Mouse (Mus musculus) kidney, embryonic 16.5 days (tissue): Measurements from ENCODE around the gene Gorasp2. TPM values are rescaled to one million over a fixed set of nuclear protein-coding genes. Genes with fewer than 3 reads are reported as not detected.

ENCODE experiments used
- ATAC-seq: fragments of 200-750 bp; cut with Nextera tagmentation; 2 replicates; pipeline ENCODE4 v1.8.0; 2017; ENCODE audit warnings: moderate TSS enrichment; ENCODE audit not compliant: low FRiP score, low TSS enrichment
- H3K27ac ChIP-seq: fragments of 300-500 bp; sonication (generic); 2 replicates; pipeline ENCODE4 v1.5.1; 2014; ENCODE audit warnings: low read length
- H3K27me3 ChIP-seq: fragments of 300-500 bp; sonication (generic); 2 replicates; pipeline ENCODE4 v1.6.1; 2014; ENCODE audit warnings: low read length, control low read depth, mixed read lengths; ENCODE audit not compliant: insufficient read depth
- H3K36me3 ChIP-seq: fragments of 300-500 bp; sonication (generic); 2 replicates; pipeline ENCODE4 v1.6.1; 2014; ENCODE audit warnings: low read length, control low read depth, mixed read lengths; ENCODE audit not compliant: insufficient read depth
- H3K4me1 ChIP-seq: fragments of 300-500 bp; sonication (generic); 2 replicates; pipeline ENCODE4 v1.6.1; 2014; ENCODE audit warnings: low read length, control low read depth, mixed read lengths; ENCODE audit not compliant: insufficient read depth
- H3K4me2 ChIP-seq: fragments of 300-500 bp; sonication (generic); replicated peaks from 2 replicates; pipeline ENCODE4 v1.6.1; 2014; ENCODE audit warnings: low read depth, low read length
- H3K4me3 ChIP-seq: fragments of 300-500 bp; sonication (generic); 2 replicates; pipeline ENCODE4 v1.5.1; 2014; ENCODE audit warnings: mild to moderate bottlenecking, low read length
- H3K9ac ChIP-seq: fragments of 300-500 bp; sonication (generic); replicated peaks from 2 replicates; pipeline ENCODE4 v1.6.1; 2014; ENCODE audit warnings: low read length
- H3K9me3 ChIP-seq: fragments of 300-500 bp; sonication (generic); 2 replicates; pipeline ENCODE4 v1.6.1; 2016; ENCODE audit warnings: low read length, control low read depth
- WGBS: fragments of 180-500 bp; shearing (Covaris S2); extraction: QIAGEN DNeasy Blood & Tissue Kit; methylation state at CpG from one replicate; pipeline ENCODE4 v1.1.7; 2014; 5-methylcytosine and 5-hydroxymethylcytosine counted together
- polyA plus RNA-seq: library from polyadenylated mRNA; unstranded; fragments of >200 nt; fragmentation: Nextera tagmentation; extraction: Ambion mirVana; gene quantifications from 2 replicates; pipeline ENCODE4 v1.2.1, GENCODE M21; 2015

The Gorasp2 gene
- polyA plus RNA-seq, 1 experiment from 2014 or later: 176 TPM

DNA sequence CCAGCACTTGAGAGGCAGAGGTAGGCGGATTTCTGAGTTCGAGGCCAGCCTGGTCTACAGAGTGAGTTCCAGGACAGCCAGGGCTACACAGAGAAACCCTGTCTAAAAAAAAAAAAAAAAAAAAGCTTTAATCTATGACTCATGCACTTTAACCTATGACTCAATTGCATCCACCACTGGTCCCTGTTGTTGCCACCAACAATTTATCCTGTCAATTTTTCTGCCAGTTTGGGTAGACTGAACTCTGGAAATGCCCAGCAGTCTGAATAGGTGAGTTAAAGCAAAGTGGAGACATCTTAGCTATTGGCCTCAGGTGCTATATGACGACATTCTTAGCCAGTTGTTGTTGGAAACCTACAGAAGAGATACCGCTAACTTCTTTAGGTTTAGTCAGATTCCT, 11.9 kb upstream of the Gorasp2 start:
- Histone ChIP-seq H3K4me1 (no peaks in the 10 kb centered on the region), H3K27ac (no peak overlapping the region), H3K27me3 (no peaks in the 10 kb centered on the region), H3K36me3 (no peaks in the 10 kb centered on the region), H3K9ac (no peak overlapping the region), H3K4me3 (no peak overlapping the region), H3K9me3 (no peaks in the 10 kb centered on the region), H3K4me2 (no peak overlapping the region)
- ATAC-seq: no peak
- WGBS: 93% methylated on average over 3 of the region's 4 CpGs

DNA sequence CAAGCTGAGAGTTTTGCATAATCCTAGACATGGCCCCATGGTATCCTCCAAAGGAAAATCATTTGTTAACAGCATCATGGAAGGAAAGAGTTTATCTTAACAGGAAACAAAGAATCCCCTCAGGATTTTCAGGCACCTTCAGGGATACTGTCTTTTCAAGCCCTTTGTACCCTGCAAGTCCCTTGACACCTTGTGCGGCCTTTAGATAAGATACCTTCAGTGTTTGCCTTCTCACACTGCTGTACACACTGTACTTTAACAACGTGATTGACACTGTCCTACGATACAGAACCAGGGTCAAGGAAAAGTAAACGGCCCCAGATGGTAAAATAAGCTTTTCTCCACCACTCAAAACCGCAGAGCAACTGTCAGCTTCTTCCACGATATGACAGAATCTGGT, 9.6 kb upstream of the Gorasp2 start:
- no peaks in the 10 kb centered on the region for H3K27me3 ChIP-seq
- H3K36me3 ChIP-seq: no peaks in the 10 kb centered on the region
- no peak overlapping the region for H3K4me2 ChIP-seq
- no peak overlapping the region for H3K4me3 ChIP-seq
- H3K9ac ChIP-seq: no peak overlapping the region
- no peak for ATAC-seq
- no peaks in the 10 kb centered on the region for H3K9me3 ChIP-seq
- no peaks in the 10 kb centered on the region for H3K4me1 ChIP-seq
- 59% methylated on average over 6 of the region's 6 CpGs for WGBS
- no peak overlapping the region for H3K27ac ChIP-seq

DNA sequence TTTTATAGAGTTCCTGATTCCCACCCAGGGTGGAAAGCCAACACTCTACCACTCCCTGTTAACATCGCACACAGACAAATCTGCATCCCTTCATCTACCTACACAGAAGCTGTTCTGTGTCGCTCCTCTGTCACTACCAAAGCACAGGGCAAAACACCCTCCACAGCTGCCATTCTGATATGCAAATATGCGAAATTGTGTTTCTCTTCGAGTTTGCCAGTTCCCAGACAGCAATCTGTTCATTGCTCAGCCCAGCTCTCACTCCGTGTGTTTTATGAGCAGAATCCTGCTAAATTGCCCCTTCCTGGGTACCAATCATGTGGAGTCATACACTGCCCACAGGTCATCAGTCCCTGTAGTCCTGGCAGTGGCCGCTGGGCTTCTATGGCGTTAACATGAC, 4.3 kb upstream of the Gorasp2 start:
- Histone ChIP-seq H3K4me3 (no peak overlapping the region), H3K9ac (no peak overlapping the region), H3K4me2 (no peak overlapping the region), H3K36me3 (no peaks in the 10 kb centered on the region), H3K27me3 (0 out of 2 replicates have a peak, but pooled peaks cover 3% of the 10 kb centered on the region), H3K9me3 (no peaks in the 10 kb centered on the region), H3K27ac (no peak overlapping the region), H3K4me1 (0 out of 2 replicates have a peak, but pooled peaks cover 5% of the 10 kb centered on the region)
- 61% methylated on average over 7 of the region's 7 CpGs for WGBS
- ATAC-seq: no peak

DNA sequence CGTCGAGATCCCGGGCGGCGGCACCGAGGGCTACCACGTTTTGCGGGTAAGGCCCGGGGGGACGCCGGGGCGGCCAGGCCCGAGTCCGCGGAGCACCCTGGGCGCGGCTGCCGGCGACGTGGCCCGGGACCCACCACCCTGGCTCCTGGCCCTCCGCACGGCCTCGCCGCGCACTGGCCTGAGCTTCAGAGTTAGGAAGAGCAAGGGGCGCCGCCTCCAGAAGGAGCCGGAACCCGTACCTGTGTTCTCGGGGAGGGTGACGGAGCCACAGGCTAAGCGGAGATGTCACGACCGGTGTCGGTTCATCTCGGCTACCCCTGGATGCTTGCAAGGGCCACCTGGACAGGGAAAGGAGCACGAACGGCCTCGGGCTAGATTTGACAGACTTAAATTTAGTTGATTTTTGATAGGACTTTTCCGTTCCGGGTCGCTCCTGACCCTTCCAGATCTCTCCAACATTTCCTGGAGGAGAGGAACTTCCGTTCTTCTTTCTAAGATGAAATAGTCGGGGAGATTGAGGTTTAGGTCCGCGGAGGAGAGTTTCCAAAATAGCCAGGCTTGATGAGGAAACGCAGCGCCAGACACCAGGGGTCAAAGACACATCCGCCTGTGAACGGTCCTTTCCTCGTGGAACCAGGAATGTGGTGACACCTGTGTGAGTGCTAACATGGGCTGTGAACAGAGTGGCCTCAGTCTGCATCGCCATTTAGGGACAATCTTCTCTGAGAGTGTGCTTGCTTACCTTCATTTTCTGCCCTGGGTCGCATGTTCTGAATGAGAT, 529 bp downstream of the Gorasp2 start, which contains the start of gene Gm26558:
Gene Gm26558, minus strand, starts transcription at position 394 of the 781 bp plus-strand sequence.
- peak; percentile 89 for ATAC-seq
- H3K4me2 ChIP-seq: peak within 1 kb of the TSS; percentile 89
- peaks cover 21% of the 10 kb centered on the region for H3K4me1 ChIP-seq
- no peaks in the 10 kb centered on the region for H3K9me3 ChIP-seq
- peak within 1 kb of the TSS; percentile 89 for H3K4me3 ChIP-seq
- H3K9ac ChIP-seq: peak within 1 kb of the TSS; percentile 97
- under 1% methylated on average over 54 of the region's 54 CpGs for WGBS
- 0 out of 2 replicates have a peak, but pooled peaks cover 3% of the 10 kb centered on the region for H3K27me3 ChIP-seq
- H3K36me3 ChIP-seq: 0 out of 2 replicates have a peak, but pooled peaks cover 3% of the 10 kb centered on the region
- peak within 1 kb of the TSS; percentile 91 for H3K27ac ChIP-seq

DNA sequence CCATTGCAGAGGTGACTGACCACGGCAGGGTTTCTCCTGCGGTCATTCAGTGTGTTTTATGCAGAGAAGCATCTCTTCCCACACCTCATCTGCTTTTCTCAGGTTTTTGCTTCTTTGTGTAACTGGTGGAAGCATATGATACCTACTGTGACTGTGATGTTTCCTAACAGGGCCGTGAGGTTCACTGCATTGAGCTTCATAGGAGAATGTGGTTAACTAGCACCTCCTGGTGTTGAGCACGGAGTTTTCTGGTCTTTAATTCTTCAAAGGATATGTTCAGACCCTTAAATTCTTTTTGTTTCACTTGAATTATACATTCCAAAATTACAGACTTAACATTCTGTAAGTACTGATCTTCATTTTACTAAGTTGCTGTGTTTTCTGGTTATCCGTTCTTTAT, 2.4 kb downstream of the Gorasp2 start:
- no peak overlapping the region for H3K4me3 ChIP-seq
- H3K9ac ChIP-seq: no peak overlapping the region
- H3K27me3 ChIP-seq: no peaks in the 10 kb centered on the region
- H3K9me3 ChIP-seq: no peaks in the 10 kb centered on the region
- ATAC-seq: no peak
- no peak overlapping the region for H3K27ac ChIP-seq
- WGBS: 75% methylated on average over 5 of the region's 5 CpGs
- peaks cover 28% of the 10 kb centered on the region for H3K4me1 ChIP-seq
- H3K4me2 ChIP-seq: no peak overlapping the region
- H3K36me3 ChIP-seq: 0 out of 2 replicates have a peak, but pooled peaks cover 3% of the 10 kb centered on the region

DNA sequence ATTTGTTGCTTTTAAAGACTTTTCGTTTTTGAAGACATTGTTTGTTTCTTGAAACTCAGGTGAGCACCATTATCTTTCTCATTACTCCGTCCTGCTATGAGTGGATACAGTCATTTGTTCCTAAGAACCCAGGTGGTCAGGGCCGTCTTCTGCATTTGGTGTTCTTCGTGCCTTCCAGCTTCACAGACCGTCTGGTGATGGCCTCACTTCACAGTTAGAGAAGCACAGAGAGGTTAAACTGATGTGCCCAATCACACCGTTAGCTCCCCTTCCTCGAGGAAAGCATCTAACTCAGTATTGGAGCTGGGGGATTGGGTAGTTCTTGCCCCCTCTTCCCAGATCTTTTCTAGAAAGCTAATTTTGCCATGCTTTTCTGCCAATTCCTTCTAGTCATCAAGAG, 5.6 kb downstream of the Gorasp2 start:
- H3K4me3 ChIP-seq: no peak overlapping the region
- no peak overlapping the region for H3K4me2 ChIP-seq
- 86% methylated on average over 7 of the region's 7 CpGs for WGBS
- H3K9ac ChIP-seq: no peak overlapping the region
- peaks cover 23% of the 10 kb centered on the region for H3K4me1 ChIP-seq
- 0 out of 2 replicates have a peak, but pooled peaks cover 3% of the 10 kb centered on the region for H3K36me3 ChIP-seq
- H3K27ac ChIP-seq: no peak overlapping the region
- ATAC-seq: no peak
- H3K27me3 ChIP-seq: no peaks in the 10 kb centered on the region
- H3K9me3 ChIP-seq: no peaks in the 10 kb centered on the region

DNA sequence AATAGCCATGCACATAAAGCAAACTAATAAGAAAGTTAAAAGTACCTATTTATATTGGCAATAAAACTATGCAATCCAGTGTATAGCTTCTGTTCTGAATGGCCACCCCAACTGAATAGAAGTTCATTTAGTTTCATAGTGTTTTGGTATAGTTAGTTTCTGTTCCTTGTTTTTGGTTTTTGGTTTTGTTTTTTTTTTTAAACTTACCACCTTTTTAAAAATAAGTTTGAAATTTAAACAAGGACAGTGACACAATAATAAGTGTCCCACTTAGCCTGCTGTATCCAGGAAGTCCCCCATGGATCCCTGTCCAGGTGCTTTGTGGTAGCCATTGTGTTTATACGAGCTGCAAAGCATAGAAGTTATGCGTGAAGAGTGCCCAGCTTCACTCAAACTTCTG, 7.9 kb downstream of the Gorasp2 start:
- peaks cover 7% of the 10 kb centered on the region; the same call in 1 of the 2 replicates for H3K4me1 ChIP-seq
- H3K36me3 ChIP-seq: 0 out of 2 replicates have a peak, but pooled peaks cover 3% of the 10 kb centered on the region
- no peaks in the 10 kb centered on the region for H3K9me3 ChIP-seq
- no peak overlapping the region for H3K4me3 ChIP-seq
- no peak for ATAC-seq
- H3K27me3 ChIP-seq: no peaks in the 10 kb centered on the region
- H3K9ac ChIP-seq: no peak overlapping the region
- WGBS: 90% methylated on average over 2 of the region's 2 CpGs
- H3K27ac ChIP-seq: no peak overlapping the region
- no peak overlapping the region for H3K4me2 ChIP-seq

DNA sequence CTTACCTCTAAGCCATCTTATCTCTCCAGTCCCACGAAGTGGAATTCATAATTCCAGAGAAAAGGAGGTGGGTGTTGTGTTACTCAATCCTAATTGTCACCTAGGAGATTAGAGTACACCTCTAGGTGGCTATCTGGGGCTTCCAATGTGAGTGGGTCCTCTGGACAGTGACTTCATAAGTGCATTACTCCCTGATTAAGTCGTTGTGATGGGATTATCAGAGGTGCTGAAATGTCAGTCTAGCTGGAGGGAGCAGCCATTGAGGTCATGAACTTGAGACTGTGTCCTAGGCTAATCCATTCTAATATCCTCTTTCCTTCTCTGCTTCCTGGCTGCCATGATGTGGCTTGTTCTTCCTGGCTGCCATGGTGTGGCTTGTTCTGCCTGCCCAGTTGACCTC, 8.5 kb downstream of the Gorasp2 start:
- Histone ChIP-seq H3K4me2 (no peak overlapping the region), H3K4me1 (peaks cover 7% of the 10 kb centered on the region; the same call in 1 of the 2 replicates), H3K4me3 (no peak overlapping the region), H3K9me3 (no peaks in the 10 kb centered on the region), H3K27me3 (no peaks in the 10 kb centered on the region), H3K27ac (no peak overlapping the region), H3K9ac (no peak overlapping the region), H3K36me3 (0 out of 2 replicates have a peak, but pooled peaks cover 3% of the 10 kb centered on the region)
- ATAC-seq: no peak
- 54% methylated on average over 2 of the region's 2 CpGs for WGBS

DNA sequence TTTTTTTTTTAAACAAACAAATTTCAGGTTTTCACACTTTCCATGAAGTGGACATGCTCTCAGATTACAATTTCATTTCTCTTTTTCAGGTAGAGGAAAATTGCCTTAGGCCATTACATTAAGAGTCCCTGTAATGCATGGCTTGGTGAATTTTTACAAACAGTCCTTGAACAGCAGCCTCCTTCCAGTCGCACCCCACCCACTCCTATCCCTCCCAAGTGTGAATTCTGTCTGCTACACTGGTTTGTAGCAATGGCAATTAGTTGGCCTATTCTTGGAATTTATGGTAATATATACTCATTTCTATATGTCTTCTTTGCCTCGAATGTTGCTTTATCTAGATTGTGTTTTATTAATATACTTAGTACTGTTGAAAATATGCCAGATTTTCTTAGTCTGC, 11.1 kb downstream of the Gorasp2 start:
- no peak overlapping the region for H3K27ac ChIP-seq
- no peak overlapping the region for H3K4me2 ChIP-seq
- peaks cover 1% of the 10 kb centered on the region; the same call in 1 of the 2 replicates for H3K4me1 ChIP-seq
- no peak overlapping the region for H3K9ac ChIP-seq
- 77% methylated on average over 2 of the region's 2 CpGs for WGBS
- H3K36me3 ChIP-seq: no peaks in the 10 kb centered on the region
- ATAC-seq: no peak
- no peaks in the 10 kb centered on the region for H3K9me3 ChIP-seq
- no peaks in the 10 kb centered on the region for H3K27me3 ChIP-seq
- no peak overlapping the region for H3K4me3 ChIP-seq

DNA sequence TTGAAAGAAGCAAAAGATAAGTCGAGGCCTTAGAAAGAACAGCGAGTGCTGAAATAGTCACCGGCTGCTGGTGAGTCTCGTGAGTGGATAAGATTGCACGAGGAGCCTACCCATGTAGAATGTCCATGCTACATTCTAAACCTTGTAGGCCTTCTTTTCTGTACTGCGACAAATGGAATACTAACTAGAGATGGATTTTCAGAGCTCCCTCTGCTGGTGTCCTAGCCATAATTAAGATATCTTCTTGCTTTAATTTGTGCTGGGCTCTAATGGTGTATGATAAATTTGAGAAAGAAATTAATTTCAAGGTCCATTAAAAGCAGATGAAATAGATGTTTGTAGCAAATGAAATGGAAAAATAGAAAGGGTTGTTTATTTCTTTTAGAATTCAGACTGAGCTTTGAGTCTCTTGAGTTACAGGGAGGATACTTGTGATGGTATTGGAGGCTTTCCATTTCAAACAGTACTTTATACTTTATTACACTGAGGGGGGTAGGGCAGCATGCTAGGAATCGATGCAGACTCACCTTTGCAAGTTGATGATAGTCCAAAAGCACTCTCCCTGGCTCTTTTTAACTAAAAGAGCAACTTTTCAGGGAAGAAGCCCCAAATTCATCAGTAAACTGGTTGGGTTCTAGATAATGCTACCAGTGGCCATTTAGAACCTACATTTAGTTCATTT, 12.2 kb downstream of the Gorasp2 start:
- Histone ChIP-seq H3K4me1 (no peaks in the 10 kb centered on the region), H3K9ac (no peak overlapping the region), H3K27me3 (no peaks in the 10 kb centered on the region), H3K27ac (no peak overlapping the region), H3K4me2 (no peak overlapping the region), H3K36me3 (peaks cover 7% of the 10 kb centered on the region), H3K9me3 (no peaks in the 10 kb centered on the region), H3K4me3 (no peak overlapping the region)
- ATAC-seq: no peak
- WGBS: 81% methylated on average over 7 of the region's 7 CpGs
